Mouse (Mus musculus) cortical plate, adult 2 months (tissue): ENCODE data around the gene Safb2.

Experiments used
- CTCF ChIP-seq: fragments of 200-500 bp; IDR thresholded peaks from 2 replicates; pipeline ENCODE4 v1.5.1; 2011; ENCODE audit warnings: mild to moderate bottlenecking, control low read depth, low read length; ENCODE audit not compliant: insufficient read depth; ENCODE audit errors: extremely low read depth
- POLR2A ChIP-seq: fragments of 200-500 bp; IDR thresholded peaks from 2 replicates; pipeline ENCODE4 v1.6.1; 2011; ENCODE audit warnings: mild to moderate bottlenecking, low read length, control low read depth; ENCODE audit not compliant: insufficient read depth; ENCODE audit errors: extremely low read depth

DNA sequence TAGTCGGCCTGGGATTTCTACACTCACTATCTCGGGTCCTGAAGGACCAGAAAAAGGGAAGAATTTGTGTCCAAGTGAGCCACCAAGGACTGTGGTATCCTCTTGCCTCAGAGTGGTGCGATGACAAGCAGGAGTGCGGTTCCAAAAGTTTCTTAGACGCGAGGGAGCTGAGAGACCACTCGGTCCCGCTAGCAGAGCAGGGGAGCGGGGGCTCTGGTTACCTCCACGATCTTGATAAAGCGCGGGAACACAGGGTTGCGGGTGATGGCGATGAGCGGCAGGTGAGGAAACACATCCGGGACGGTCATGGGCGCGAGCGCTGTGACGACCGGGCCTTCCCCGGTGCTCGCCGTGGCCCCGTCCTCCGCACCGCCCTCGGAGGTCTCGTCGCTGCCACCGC is 41.9 kb upstream of the Safb2 start:
- TF ChIP-seq CTCF (no peak), POLR2A (no peak)
